Mouse (Mus musculus) heart, postnatal 0 days (tissue): ENCODE measurements around the gene Cldn10. TPM values are rescaled to one million over a fixed set of nuclear protein-coding genes. Genes with fewer than 3 reads are reported as not detected.
A peak's percentile ranks its signal among the peaks of the same experiment; 100 is the strongest.

ENCODE experiments used
- ATAC-seq: fragments of 200-750 bp; cut with Nextera tagmentation; 2 replicates; pipeline ENCODE4 v1.8.0; 2017; ENCODE audit warnings: low read depth, moderate number of reproducible peaks, moderate library complexity; ENCODE audit not compliant: insufficient read depth
- DNase-seq: peaks from one replicate; pipeline ENCODE4 v3.0.0-alpha.2; 2016; ENCODE audit warnings: low spot score
- H3K27ac ChIP-seq: fragments of 300-500 bp; sonication (generic); 2 replicates; pipeline ENCODE4 v1.5.1; 2014; ENCODE audit warnings: low read depth, mild to moderate bottlenecking
- H3K27me3 ChIP-seq: fragments of 300-500 bp; sonication (generic); 2 replicates; pipeline ENCODE4 v1.6.1; 2014; ENCODE audit warnings: low read length, mixed read lengths; ENCODE audit not compliant: control insufficient read depth, insufficient read depth
- H3K36me3 ChIP-seq: fragments of 300-500 bp; sonication (generic); replicated peaks from 2 replicates; pipeline ENCODE4 v1.6.1; 2014; ENCODE audit warnings: low read length, mixed read lengths; ENCODE audit not compliant: control insufficient read depth, insufficient read depth
- H3K4me1 ChIP-seq: fragments of 300-500 bp; sonication (generic); 2 replicates; pipeline ENCODE4 v1.6.1; 2014; ENCODE audit warnings: antibody characterized with exemption; ENCODE audit not compliant: control insufficient read depth, insufficient read depth
- H3K4me2 ChIP-seq: fragments of 300-500 bp; sonication (generic); 2 replicates; pipeline ENCODE4 v1.6.1; 2014; ENCODE audit warnings: low read depth, mild to moderate bottlenecking, low read length, moderate library complexity
- H3K4me3 ChIP-seq: fragments of 300-500 bp; sonication (generic); 2 replicates; pipeline ENCODE4 v1.5.1; 2014; ENCODE audit warnings: low read depth, low read length
- H3K9ac ChIP-seq: fragments of 300-500 bp; sonication (generic); replicated peaks from 2 replicates; pipeline ENCODE4 v1.6.1; 2014; ENCODE audit warnings: low read depth, low read length, mixed read lengths
- H3K9me3 ChIP-seq: fragments of 300-500 bp; sonication (generic); replicated peaks from 2 replicates; pipeline ENCODE4 v1.6.1; 2016; ENCODE audit warnings: low read length; ENCODE audit not compliant: control insufficient read depth
- CTCF ChIP-seq: IDR thresholded peaks from 2 replicates; pipeline ENCODE4 v1.5.1; 2016; ENCODE audit warnings: antibody characterized with exemption, control low read depth, low read depth
- EP300 ChIP-seq: IDR thresholded peaks from 2 replicates; pipeline ENCODE4 v1.6.1; 2016; ENCODE audit warnings: antibody characterized with exemption, low read depth
- WGBS: fragments of 180-500 bp; shearing (Covaris S2); extraction: QIAGEN DNeasy Blood & Tissue Kit; methylation state at CpG from one replicate; pipeline ENCODE4 v1.1.7; 2014; 5-methylcytosine and 5-hydroxymethylcytosine counted together
- polyA plus RNA-seq: library from polyadenylated mRNA; unstranded; fragments of >200 nt; fragmentation: Nextera tagmentation; extraction: Ambion mirVana; gene quantifications from 2 replicates; pipeline ENCODE4 v1.2.1, GENCODE M21; 2015
- total RNA-seq: library from RNA; depleted of rRNA; stranded (reverse); fragments of >200 nt; gene quantifications from 2 replicates; pipeline ENCODE4 v1.2.3, GENCODE M21; 2014; ENCODE audit warnings: low replicate concordance

Gene Cldn10
- total and polyA plus RNA-seq, 2 experiments from 2014 or later = 0.15 to 1.7 TPM

- TF ChIP-seq CTCF (no peak), EP300 (no peak)
- ATAC-seq = no peak
- Histone ChIP-seq H3K36me3 (peaks cover 8% of the 10 kb centered on the region; the same call in 1 of the 2 replicates), H3K4me3 (no peak overlapping the region), H3K4me2 (no peak overlapping the region), H3K9me3 (no peaks in the 10 kb centered on the region), H3K27ac (no peak overlapping the region), H3K27me3 (no peaks in the 10 kb centered on the region), H3K4me1 (no peaks in the 10 kb centered on the region), H3K9ac (no peak overlapping the region)
- 79% methylated on average over 4 of the region's 4 CpGs for WGBS
- DNase-seq = no peak
Measured at GRCm38 (mm10) chr14:118874126-118874525, 86.4 kb downstream of the Cldn10 start.

- DNase-seq (no peak), ATAC-seq (no peak)
- no peak for TF ChIP-seq CTCF
- H3K36me3 ChIP-seq = peaks cover 8% of the 10 kb centered on the region; the same call in 1 of the 2 replicates
- no peaks in the 10 kb centered on the region for H3K9me3 ChIP-seq
- H3K27ac ChIP-seq = no peak overlapping the region
- no peak overlapping the region for H3K4me3 ChIP-seq
- no peak overlapping the region for H3K4me2 ChIP-seq
- WGBS = 82% methylated on average over 10 of the region's 10 CpGs
- H3K27me3 ChIP-seq = no peaks in the 10 kb centered on the region
- no peaks in the 10 kb centered on the region for H3K4me1 ChIP-seq
- no peak overlapping the region for H3K9ac ChIP-seq
Measured at GRCm38 (mm10) chr14:118874786-118875415, 87.2 kb downstream of the Cldn10 start.

- TF ChIP-seq EP300 (no peak), CTCF (no peak)
- no peak overlapping the region for H3K4me3 ChIP-seq
- H3K9me3 ChIP-seq = no peaks in the 10 kb centered on the region
- DNase-seq (no peak), ATAC-seq (no peak)
- H3K9ac ChIP-seq = no peak overlapping the region
- peaks cover 8% of the 10 kb centered on the region for H3K36me3 ChIP-seq
- H3K4me2 ChIP-seq = no peak overlapping the region
- no peaks in the 10 kb centered on the region for H3K27me3 ChIP-seq
- H3K27ac ChIP-seq = no peak overlapping the region
- WGBS = 84% methylated on average over 11 of the region's 11 CpGs
- H3K4me1 ChIP-seq = no peaks in the 10 kb centered on the region
Measured at GRCm38 (mm10) chr14:118878346-118878910, 90.7 kb downstream of the Cldn10 start.

- Histone ChIP-seq H3K4me3 (no peak overlapping the region), H3K4me2 (no peak overlapping the region), H3K27me3 (no peaks in the 10 kb centered on the region), H3K36me3 (peaks cover 8% of the 10 kb centered on the region), H3K27ac (no peak overlapping the region), H3K9ac (no peak overlapping the region), H3K4me1 (no peaks in the 10 kb centered on the region), H3K9me3 (no peaks in the 10 kb centered on the region)
- TF ChIP-seq EP300 = no peak
- no peak for TF ChIP-seq CTCF
- no peak for DNase-seq
- ATAC-seq = no peak
- 84% methylated on average over 10 of the region's 10 CpGs for WGBS
Measured at GRCm38 (mm10) chr14:118880696-118881095, 93.0 kb downstream of the Cldn10 start.

GRCm38 (mm10) chr14:118883344-118884249, 95.9 kb downstream of the Cldn10 start:
- DNase-seq = peak; percentile 35
- Histone ChIP-seq H3K27ac (no peak overlapping the region), H3K9me3 (no peaks in the 10 kb centered on the region), H3K4me3 (no peak overlapping the region), H3K9ac (no peak overlapping the region), H3K36me3 (peaks cover under 1% of the 10 kb centered on the region), H3K4me1 (no peaks in the 10 kb centered on the region), H3K4me2 (peak overlapping the region; percentile 0), H3K27me3 (no peaks in the 10 kb centered on the region)
- TF ChIP-seq CTCF = no peak
- TF ChIP-seq EP300 = no peak
- ATAC-seq = peak; percentile 61
- 52% methylated on average over 18 of the region's 18 CpGs for WGBS
